Mouse (Mus musculus): Measurements from ENCODE around the gene Cav2. TPM values are rescaled to one million over a fixed set of nuclear protein-coding genes. Genes with fewer than 3 reads are reported as not detected.

The Cav2 gene
- total RNA-seq (2014; rRNA removed; ENCODE audit: low replicate concordance) (52.2 and 78.4 TPM in 2 replicates), polyA plus RNA-seq (2015; fragmentation: Nextera tagmentation; extraction: Ambion mirVana) (58.8 and 59.4 TPM in 2 replicates)

- DNase-seq (ENCODE audit: low spot score) = peak; percentile 75
- H3K9ac ChIP-seq (replicated peaks; ENCODE audit: low read depth, low read length) = peak within 1 kb of the TSS; percentile 61
- H3K9me3 ChIP-seq (replicated peaks; ENCODE audit: control insufficient read depth, low read length) = no peaks in the 10 kb centered on the region
- ATAC-seq (ENCODE audit: insufficient read depth, low read depth) = peak; percentile 89
- peak within 1 kb of the TSS; percentile 86 for H3K27ac ChIP-seq (ENCODE audit: low read depth)
- 2% methylated on average over 40 of the region's 40 CpGs for WGBS
- TF ChIP-seq EP300 (IDR thresholded peaks at IDR 0.05; ENCODE audit: low read depth) (no peak), CTCF (IDR thresholded peaks at IDR 0.05; ENCODE audit: low read depth) (no peak)
- no peaks in the 10 kb centered on the region for H3K4me1 ChIP-seq (ENCODE audit: control insufficient read depth, insufficient read depth)
- peak within 1 kb of the TSS; percentile 55 for H3K4me3 ChIP-seq (ENCODE audit: low read depth, low read length)
- no peaks in the 10 kb centered on the region for H3K36me3 ChIP-seq (replicated peaks; ENCODE audit: control insufficient read depth, insufficient read depth, low read length)
- no peaks in the 10 kb centered on the region for H3K27me3 ChIP-seq (ENCODE audit: control insufficient read depth, insufficient read depth, low read length)
- peak within 1 kb of the TSS; percentile 74 for H3K4me2 ChIP-seq (ENCODE audit: low read depth, low read length)
These were observed at the start of gene Cav2 for GRCm38 (mm10) chr6:17280939-17281756. Cav2 (plus strand) TSS chr6:17281185.

- WGBS = 78% methylated on average over 1 of the region's 1 CpGs
- no peak overlapping the region for H3K9ac ChIP-seq (replicated peaks; ENCODE audit: low read depth, low read length)
These were observed 41.3 kb upstream of the Cav2 start for GRCm38 (mm10) chr6:17239693-17240092.

GRCm38 (mm10) chr6:17241013-17241412 lies 40.0 kb upstream of the Cav2 start:
- H3K4me2 ChIP-seq (ENCODE audit: low read depth, low read length) = no peak overlapping the region
- H3K9me3 ChIP-seq (replicated peaks; ENCODE audit: control insufficient read depth, low read length) = no peaks in the 10 kb centered on the region
- ATAC-seq (ENCODE audit: insufficient read depth, low read depth) (no peak), DNase-seq (ENCODE audit: low spot score) (no peak)
- no peak overlapping the region for H3K27ac ChIP-seq (ENCODE audit: low read depth)
- 79% methylated on average over 1 of the region's 1 CpGs for WGBS
- no peaks in the 10 kb centered on the region for H3K4me1 ChIP-seq (ENCODE audit: control insufficient read depth, insufficient read depth)
- H3K36me3 ChIP-seq (replicated peaks; ENCODE audit: control insufficient read depth, insufficient read depth, low read length) = no peaks in the 10 kb centered on the region
- no peak overlapping the region for H3K9ac ChIP-seq (replicated peaks; ENCODE audit: low read depth, low read length)
- H3K4me3 ChIP-seq (ENCODE audit: low read depth, low read length) = no peak overlapping the region
- H3K27me3 ChIP-seq (ENCODE audit: control insufficient read depth, insufficient read depth, low read length) = no peaks in the 10 kb centered on the region
- TF ChIP-seq CTCF (IDR thresholded peaks at IDR 0.05; ENCODE audit: low read depth) (no peak), EP300 (IDR thresholded peaks at IDR 0.05; ENCODE audit: low read depth) (no peak)

More at GRCm38 (mm10) chr6:17239693-17240092, 41.3 kb upstream of the Cav2 start:
- H3K27me3 ChIP-seq (ENCODE audit: control insufficient read depth, insufficient read depth, low read length) = no peaks in the 10 kb centered on the region
- no peak overlapping the region for H3K4me3 ChIP-seq (ENCODE audit: low read depth, low read length)
- H3K9me3 ChIP-seq (replicated peaks; ENCODE audit: control insufficient read depth, low read length) = no peaks in the 10 kb centered on the region
- H3K27ac ChIP-seq (ENCODE audit: low read depth) = no peak overlapping the region
- no peak for ATAC-seq (ENCODE audit: insufficient read depth, low read depth)
- TF ChIP-seq CTCF (IDR thresholded peaks at IDR 0.05; ENCODE audit: low read depth) = no peak
- no peak for TF ChIP-seq EP300 (IDR thresholded peaks at IDR 0.05; ENCODE audit: low read depth)
- no peaks in the 10 kb centered on the region for H3K4me1 ChIP-seq (ENCODE audit: control insufficient read depth, insufficient read depth)
- DNase-seq (ENCODE audit: low spot score) = no peak
- no peak overlapping the region for H3K4me2 ChIP-seq (ENCODE audit: low read depth, low read length)
- H3K36me3 ChIP-seq (replicated peaks; ENCODE audit: control insufficient read depth, insufficient read depth, low read length) = no peaks in the 10 kb centered on the region

GRCm38 (mm10) chr6:17246959-17247358 lies 34.0 kb upstream of the Cav2 start:
- H3K27ac ChIP-seq (ENCODE audit: low read depth) = no peak overlapping the region
- H3K9ac ChIP-seq (replicated peaks; ENCODE audit: low read depth, low read length) = no peak overlapping the region
- no peaks in the 10 kb centered on the region for H3K9me3 ChIP-seq (replicated peaks; ENCODE audit: control insufficient read depth, low read length)
- no peak for DNase-seq (ENCODE audit: low spot score)
- TF ChIP-seq CTCF (IDR thresholded peaks at IDR 0.05; ENCODE audit: low read depth) (no peak), EP300 (IDR thresholded peaks at IDR 0.05; ENCODE audit: low read depth) (no peak)
- H3K4me1 ChIP-seq (ENCODE audit: control insufficient read depth, insufficient read depth) = no peaks in the 10 kb centered on the region
- ATAC-seq (ENCODE audit: insufficient read depth, low read depth) = no peak
- 87% methylated on average over 2 of the region's 2 CpGs for WGBS
- no peaks in the 10 kb centered on the region for H3K36me3 ChIP-seq (replicated peaks; ENCODE audit: control insufficient read depth, insufficient read depth, low read length)
- H3K4me2 ChIP-seq (ENCODE audit: low read depth, low read length) = no peak overlapping the region
- no peak overlapping the region for H3K4me3 ChIP-seq (ENCODE audit: low read depth, low read length)
- H3K27me3 ChIP-seq (ENCODE audit: control insufficient read depth, insufficient read depth, low read length) = no peaks in the 10 kb centered on the region

- Histone ChIP-seq H3K9ac (replicated peaks; ENCODE audit: low read depth, low read length) (no peak overlapping the region), H3K9me3 (replicated peaks; ENCODE audit: control insufficient read depth, low read length) (no peaks in the 10 kb centered on the region), H3K27ac (ENCODE audit: low read depth) (no peak overlapping the region), H3K4me2 (ENCODE audit: low read depth, low read length) (no peak overlapping the region), H3K4me3 (ENCODE audit: low read depth, low read length) (no peak overlapping the region), H3K27me3 (ENCODE audit: control insufficient read depth, insufficient read depth, low read length) (no peaks in the 10 kb centered on the region), H3K36me3 (replicated peaks; ENCODE audit: control insufficient read depth, insufficient read depth, low read length) (no peaks in the 10 kb centered on the region), H3K4me1 (ENCODE audit: control insufficient read depth, insufficient read depth) (no peaks in the 10 kb centered on the region)
- no peak for DNase-seq (ENCODE audit: low spot score)
- ATAC-seq (ENCODE audit: insufficient read depth, low read depth) = no peak
- WGBS = 62% methylated on average over 3 of the region's 3 CpGs
- TF ChIP-seq EP300 (IDR thresholded peaks at IDR 0.05; ENCODE audit: low read depth) = no peak
- TF ChIP-seq CTCF (IDR thresholded peaks at IDR 0.05; ENCODE audit: low read depth) = no peak
These were observed 33.3 kb upstream of the Cav2 start for GRCm38 (mm10) chr6:17247673-17248072.

Measured in heart, postnatal 0 days (tissue).